Mouse (Mus musculus) megakaryocyte, embryonic 14.5 days (primary cell): Measurements from ENCODE around the gene Pitpnc1. TPM values are rescaled to one million over a fixed set of nuclear protein-coding genes. Genes with fewer than 3 reads are reported as not detected.

Experiments used
- H3K27me3 ChIP-seq: replicated peaks from 2 replicates; pipeline ENCODE3; 2012; ENCODE audit warnings: inconsistent platforms
- H3K36me3 ChIP-seq: replicated peaks from 2 replicates; pipeline ENCODE3; 2012; ENCODE audit warnings: low read length, inconsistent platforms, mixed read lengths
- H3K4me1 ChIP-seq: 2 replicates; pipeline ENCODE4 v1.6.1; 2012; ENCODE audit warnings: inconsistent platforms
- H3K4me3 ChIP-seq: replicated peaks from 2 replicates; pipeline ENCODE3; 2012; ENCODE audit warnings: moderate library complexity, mild to moderate bottlenecking, inconsistent platforms
- H3K9me3 ChIP-seq: 2 replicates; pipeline ENCODE4 v1.6.1; 2012; ENCODE audit warnings: inconsistent platforms
- FLI1 ChIP-seq: IDR thresholded peaks from 2 replicates; pipeline ENCODE4 v1.6.1; 2012; ENCODE audit warnings: low read length, inconsistent platforms, mixed read lengths
- GATA1 ChIP-seq: IDR thresholded peaks from 3 replicates; pipeline ENCODE4 v1.6.1; 2012; ENCODE audit warnings: mixed read lengths, low read length, inconsistent platforms, borderline replicate concordance
- polyA plus RNA-seq: library from polyadenylated mRNA; stranded (reverse); fragments of >175 nt; gene quantifications from 2 replicates; pipeline ENCODE4 v1.2.3, GENCODE M21; 2012; ENCODE audit warnings: low replicate concordance; ENCODE audit not compliant: insufficient read depth

The Pitpnc1 gene
- polyA plus RNA-seq, 1 experiment = 5.1 TPM

- Histone ChIP-seq H3K4me1 (peaks cover 4% of the 10 kb centered on the region; the same call in 1 of the 2 replicates), H3K36me3 (peaks cover 41% of the 10 kb centered on the region), H3K27me3 (no peaks in the 10 kb centered on the region), H3K9me3 (no peaks in the 10 kb centered on the region), H3K4me3 (no peak overlapping the region)
- TF ChIP-seq GATA1 = no peak
- no peak for TF ChIP-seq FLI1
These were observed 32.3 kb upstream of the Pitpnc1 start for GRCm38 (mm10) chr11:107502801-107503200.

DNA sequence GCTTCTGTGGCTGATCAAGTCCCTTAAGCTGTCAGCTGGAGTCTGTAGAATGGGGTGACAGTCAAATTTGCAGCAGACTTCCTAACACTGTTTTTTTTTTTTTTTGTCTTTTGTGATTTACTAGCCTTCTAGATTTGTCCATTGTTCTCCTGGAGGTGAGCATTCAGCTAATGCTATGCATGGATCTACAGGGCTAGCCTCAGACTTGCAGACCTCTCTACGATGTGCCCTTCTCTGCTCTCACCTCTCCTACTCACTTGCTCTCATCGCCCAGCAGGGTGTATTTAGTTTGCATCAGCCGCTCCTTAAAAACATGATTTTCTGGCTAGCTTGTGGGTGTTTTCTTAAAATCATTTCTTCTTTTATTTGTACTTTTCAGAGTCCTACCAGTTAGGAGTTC, 13.8 kb upstream of the Pitpnc1 start:
- TF ChIP-seq FLI1 (no peak), GATA1 (no peak)
- Histone ChIP-seq H3K9me3 (no peaks in the 10 kb centered on the region), H3K4me3 (no peak overlapping the region), H3K36me3 (peaks cover 59% of the 10 kb centered on the region), H3K27me3 (no peaks in the 10 kb centered on the region), H3K4me1 (peaks cover 44% of the 10 kb centered on the region)

- Histone ChIP-seq H3K4me3 (peak overlapping the region; percentile 100), H3K9me3 (no peaks in the 10 kb centered on the region), H3K27me3 (no peaks in the 10 kb centered on the region), H3K36me3 (peaks cover 19% of the 10 kb centered on the region), H3K4me1 (peaks cover 44% of the 10 kb centered on the region)
- TF ChIP-seq GATA1 (no peak), FLI1 (no peak)
These were observed 9.3 kb upstream of the Pitpnc1 start for GRCm38 (mm10) chr11:107479862-107480203.

- Histone ChIP-seq H3K36me3 (peaks cover 14% of the 10 kb centered on the region), H3K4me3 (peak within 1 kb of the TSS; percentile 100), H3K27me3 (no peaks in the 10 kb centered on the region), H3K9me3 (no peaks in the 10 kb centered on the region), H3K4me1 (peaks cover 41% of the 10 kb centered on the region)
- TF ChIP-seq FLI1 (peak; percentile 88; the same call in 1 of the 2 replicates), GATA1 (no peak)
These were observed 8.8 kb upstream of the Pitpnc1 start, which contains the start of gene Psmd12 for GRCm38 (mm10) chr11:107479053-107479861. TSS of gene Psmd12 (plus strand) at chr11:107479484.

DNA sequence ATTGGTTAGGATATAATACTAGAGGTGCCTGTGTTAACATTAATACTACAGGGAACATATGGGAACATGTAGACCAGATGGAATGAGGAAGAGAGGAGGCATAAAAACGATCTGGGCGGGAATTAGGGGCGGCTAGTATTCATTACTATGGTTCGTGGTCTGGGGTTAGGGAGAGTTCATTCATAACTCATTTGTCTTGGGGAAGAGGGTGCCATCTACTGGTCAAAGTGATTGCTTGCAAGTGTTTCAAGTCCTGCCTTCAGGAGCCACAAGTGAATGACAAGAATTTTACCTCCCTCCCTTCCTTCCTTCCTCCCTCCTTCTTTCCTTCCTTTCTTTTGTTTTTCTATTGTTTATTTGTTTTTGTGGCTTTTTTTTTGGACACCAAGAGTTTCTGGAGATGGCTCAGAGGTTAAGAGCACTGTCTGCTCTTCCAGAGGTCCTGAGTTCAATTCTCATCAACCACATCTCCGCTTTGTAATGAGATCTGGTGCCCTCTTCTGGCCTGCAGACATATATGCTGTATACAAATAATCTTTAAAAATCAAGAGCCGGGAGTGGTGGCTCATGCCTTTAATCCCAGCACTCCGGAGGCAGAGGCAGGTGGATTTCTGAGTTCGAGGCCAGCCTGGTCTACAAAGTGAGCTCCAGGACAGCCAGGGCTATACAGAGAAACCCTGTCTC, 2.8 kb upstream of the Pitpnc1 start:
- Histone ChIP-seq H3K4me1 (peaks cover 21% of the 10 kb centered on the region), H3K36me3 (no peaks in the 10 kb centered on the region), H3K27me3 (no peaks in the 10 kb centered on the region), H3K4me3 (peak overlapping the region; percentile 59), H3K9me3 (no peaks in the 10 kb centered on the region)
- TF ChIP-seq FLI1 (no peak), GATA1 (no peak)

DNA sequence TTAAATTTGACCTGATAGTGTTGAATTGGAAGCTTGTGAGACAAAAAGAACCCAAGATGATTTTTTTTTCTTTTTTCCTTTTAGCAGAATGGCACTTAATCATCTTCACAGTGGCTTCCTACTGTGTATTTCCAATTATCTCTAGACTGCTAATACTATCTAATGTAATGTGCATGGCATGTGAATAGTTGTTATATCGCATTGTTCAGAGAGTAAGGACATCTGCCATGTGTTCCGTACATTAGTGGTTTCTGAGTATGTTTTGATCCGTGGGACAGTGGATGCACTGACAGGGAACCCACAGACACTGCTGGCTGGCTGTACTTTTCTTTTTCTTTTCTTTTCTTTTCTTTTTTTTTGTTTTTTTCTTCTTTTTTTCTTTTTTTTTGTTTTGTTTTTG, 1.8 kb upstream of the Pitpnc1 start:
- H3K27me3 ChIP-seq = no peaks in the 10 kb centered on the region
- peaks cover 29% of the 10 kb centered on the region for H3K4me1 ChIP-seq
- no peaks in the 10 kb centered on the region for H3K9me3 ChIP-seq
- no peaks in the 10 kb centered on the region for H3K36me3 ChIP-seq
- H3K4me3 ChIP-seq = no peak overlapping the region
- TF ChIP-seq FLI1 (no peak), GATA1 (no peak)

GRCm38 (mm10) chr11:107471071-107471720, 697 bp upstream of the Pitpnc1 start:
- no peak for TF ChIP-seq GATA1
- TF ChIP-seq FLI1 = no peak
- H3K4me3 ChIP-seq = peak overlapping the region; percentile 98
- peaks cover 40% of the 10 kb centered on the region for H3K4me1 ChIP-seq
- H3K9me3 ChIP-seq = no peaks in the 10 kb centered on the region
- H3K36me3 ChIP-seq = no peaks in the 10 kb centered on the region
- H3K27me3 ChIP-seq = no peaks in the 10 kb centered on the region

- Histone ChIP-seq H3K36me3 (peaks cover 3% of the 10 kb centered on the region), H3K27me3 (no peaks in the 10 kb centered on the region), H3K9me3 (no peaks in the 10 kb centered on the region), H3K4me1 (peaks cover 55% of the 10 kb centered on the region), H3K4me3 (peak overlapping the region; percentile 98)
- no peak for TF ChIP-seq GATA1
- TF ChIP-seq FLI1 = no peak
These were observed 752 bp downstream of the Pitpnc1 start for GRCm38 (mm10) chr11:107469523-107470371.

GRCm38 (mm10) chr11:107469031-107469522, 1.4 kb downstream of the Pitpnc1 start:
- H3K9me3 ChIP-seq = no peaks in the 10 kb centered on the region
- H3K27me3 ChIP-seq = no peaks in the 10 kb centered on the region
- H3K4me1 ChIP-seq = peaks cover 60% of the 10 kb centered on the region
- no peak for TF ChIP-seq FLI1
- TF ChIP-seq GATA1 = no peak
- peak overlapping the region; percentile 98 for H3K4me3 ChIP-seq
- H3K36me3 ChIP-seq = peaks cover 7% of the 10 kb centered on the region
